Mouse (Mus musculus) stomach, postnatal 0 days (tissue): ENCODE data around the gene Myof.

Experiments
- CTCF ChIP-seq: IDR thresholded peaks from 2 replicates; pipeline ENCODE4 v1.5.1; 2016; ENCODE audit warnings: antibody characterized with exemption, low read depth, mild to moderate bottlenecking, moderate library complexity
- EP300 ChIP-seq: optimal IDR thresholded peaks from 2 replicates; pipeline ENCODE3; 2016; ENCODE audit warnings: antibody characterized with exemption

DNA sequence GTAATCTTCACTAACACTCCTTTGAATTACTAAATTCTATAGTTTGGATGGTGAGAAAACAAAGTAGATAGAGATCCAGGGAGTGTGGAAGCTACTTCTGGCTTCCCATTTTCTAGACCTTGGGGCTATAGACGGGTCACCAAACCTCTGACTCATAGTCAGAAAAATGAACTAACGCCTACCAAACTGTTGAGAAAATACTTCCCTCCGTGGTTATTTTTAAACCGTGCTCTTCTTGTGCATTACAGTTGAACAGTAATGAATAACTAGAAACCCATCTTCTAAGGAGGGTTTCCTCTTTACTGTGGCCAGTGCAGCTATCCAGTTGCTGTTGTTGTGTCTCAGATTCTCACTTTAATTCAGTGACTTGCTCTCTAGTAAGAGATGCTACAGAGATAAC, 20.7 kb downstream of the Myof start:
- TF ChIP-seq CTCF (no peak), EP300 (no peak)
